Mouse (Mus musculus): ENCODE results near the gene Prkd2. TPM values are rescaled to one million over a fixed set of nuclear protein-coding genes. Genes with fewer than 3 reads are reported as not detected.

Gene Prkd2
- total RNA-seq (2021): 10 to 100 TPM; 16.9 to 17.2 TPM
- long read RNA-seq, experiment 1, partial matches to known transcripts: 8 of 17 reads
- long read RNA-seq, experiment 1, other reads (novel, unspliced or antisense): 5 of 17 reads
- long read RNA-seq, experiment 2, partial matches to known transcripts: 1 of 6 reads
- long read RNA-seq, experiment 2, other reads (novel, unspliced or antisense): 1 of 6 reads

GRCm38 (mm10) chr7:16842645-16843063 lies at the start of gene Prkd2:
Prkd2 (plus strand) TSS chr7:16842902.
- peak; percentile 93 to 95 for DNase-seq

- no peak for DNase-seq
Observed at GRCm38 (mm10) chr7:16793010-16793725, 49.5 kb upstream of the Prkd2 start.

GRCm38 (mm10) chr7:16794886-16795285 lies 47.8 kb upstream of the Prkd2 start:
- no peak for DNase-seq

- no peak for DNase-seq
Observed at GRCm38 (mm10) chr7:16804409-16805028, 38.2 kb upstream of the Prkd2 start.

GRCm38 (mm10) chr7:16807936-16808335 lies 34.8 kb upstream of the Prkd2 start:
- no peak for DNase-seq

GRCm38 (mm10) chr7:16808647-16809046 lies 34.1 kb upstream of the Prkd2 start:
- DNase-seq: no peak

GRCm38 (mm10) chr7:16809739-16810138 lies 33.0 kb upstream of the Prkd2 start:
- DNase-seq: peak; percentile 64 to 74

GRCm38 (mm10) chr7:16810399-16810919 lies 32.2 kb upstream of the Prkd2 start:
- DNase-seq: no peak

GRCm38 (mm10) chr7:16810920-16811648 lies 31.6 kb upstream of the Prkd2 start:
- DNase-seq: peak; percentile 53 to 60

- no peak for DNase-seq
Observed at GRCm38 (mm10) chr7:16811649-16812070, 31.0 kb upstream of the Prkd2 start.

GRCm38 (mm10) chr7:16812505-16812904 lies 30.2 kb upstream of the Prkd2 start:
- no peak for DNase-seq

- no peak for DNase-seq
Observed at GRCm38 (mm10) chr7:16815351-16815941, 27.3 kb upstream of the Prkd2 start, which contains the start of gene Strn4. Strn4 (plus strand) TSS chr7:16815889.

- DNase-seq: peak; percentile 84 to 90
Observed at GRCm38 (mm10) chr7:16816078-16816474, 26.6 kb upstream of the Prkd2 start.

- DNase-seq: peak; percentile 70 to 81
Observed at GRCm38 (mm10) chr7:16816475-16817122, 26.1 kb upstream of the Prkd2 start, which contains the start of gene Fkrp. Fkrp (minus strand) TSS chr7:16816732.

- no peak for DNase-seq
Observed at GRCm38 (mm10) chr7:16817693-16818092, 25.0 kb upstream of the Prkd2 start.

GRCm38 (mm10) chr7:16819794-16820193 lies 22.9 kb upstream of the Prkd2 start:
- no peak for DNase-seq

- no peak for DNase-seq
Observed at GRCm38 (mm10) chr7:16820271-16820763, 22.4 kb upstream of the Prkd2 start.

GRCm38 (mm10) chr7:16821091-16821490 lies 21.6 kb upstream of the Prkd2 start:
- DNase-seq: no peak

GRCm38 (mm10) chr7:16821669-16822101 lies 21.0 kb upstream of the Prkd2 start:
- no peak for DNase-seq

GRCm38 (mm10) chr7:16823734-16824133 lies 19.0 kb upstream of the Prkd2 start:
- no peak for DNase-seq

- peak in 1 of 2 experiments; percentile 31 for DNase-seq
Observed at GRCm38 (mm10) chr7:16825785-16826184, 16.9 kb upstream of the Prkd2 start.
